Mouse (Mus musculus) liver, adult (tissue): ENCODE measurements around the gene Rangap1.

Experiments
- GATA4 ChIP-seq: IDR thresholded peaks from 2 replicates; pipeline ENCODE4 v1.6.1; 2014; ENCODE audit warnings: mild to moderate bottlenecking, low read length; ENCODE audit not compliant: insufficient replicate concordance

Gene Rangap1

DNA sequence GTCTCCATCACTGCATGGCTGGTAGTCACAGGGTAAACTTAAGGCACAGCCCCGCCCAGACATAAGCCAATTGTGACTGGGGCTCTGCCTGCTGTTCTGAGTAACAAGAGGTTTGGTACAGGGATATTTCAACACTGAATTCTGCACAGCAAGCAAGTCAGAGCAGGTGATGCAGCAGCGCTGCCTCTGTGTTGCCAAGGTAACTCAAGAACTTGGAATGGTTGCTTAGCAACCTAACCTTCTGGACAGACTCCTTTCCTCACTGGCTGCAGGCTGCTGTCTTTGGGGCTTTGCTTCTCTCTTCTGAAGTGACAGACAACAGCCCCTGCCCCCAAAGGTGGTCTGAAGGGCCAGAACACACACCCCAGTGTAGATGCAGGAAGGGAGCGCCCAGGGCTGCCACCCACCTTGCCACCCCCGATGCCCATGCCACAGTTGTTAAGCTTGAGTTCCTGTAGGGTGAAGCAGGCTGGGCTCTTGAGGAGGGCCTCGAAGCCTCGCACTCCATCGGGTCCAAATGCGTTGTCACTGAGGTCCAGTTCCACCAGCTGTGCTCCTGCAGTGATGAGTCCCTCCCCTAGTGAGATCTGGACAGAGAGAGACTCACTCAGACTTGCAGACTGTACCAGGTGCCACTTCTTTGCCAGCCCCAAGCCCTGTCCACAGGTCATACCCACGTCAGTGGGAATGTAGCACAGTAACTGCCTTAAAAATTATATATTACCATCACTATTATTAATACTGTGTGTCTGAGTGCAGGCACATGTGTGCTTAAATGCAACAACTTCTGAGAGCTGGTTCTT lies 26.8 kb downstream of the Rangap1 start:
- TF ChIP-seq GATA4: no peak

DNA sequence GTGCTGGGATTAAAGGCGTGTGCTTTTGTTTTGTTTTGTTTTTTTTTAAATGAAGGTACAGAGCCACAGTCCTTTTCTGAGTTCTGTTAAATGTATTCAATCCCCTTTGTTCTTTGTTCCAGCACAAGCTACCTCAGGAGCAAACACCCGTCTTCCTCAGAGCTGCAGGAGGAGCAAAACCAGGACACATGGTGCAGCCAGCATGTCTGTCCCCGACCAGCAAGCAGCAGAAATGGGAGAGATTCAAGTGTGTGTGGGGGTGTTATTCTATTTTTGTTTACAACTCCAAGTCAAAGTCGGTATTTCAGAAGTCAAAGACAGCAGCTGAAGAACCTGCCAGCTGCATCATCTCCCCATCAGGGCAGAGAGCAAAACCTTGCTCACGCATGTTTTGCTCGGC lies 31.6 kb downstream of the Rangap1 start:
- TF ChIP-seq GATA4: no peak

DNA sequence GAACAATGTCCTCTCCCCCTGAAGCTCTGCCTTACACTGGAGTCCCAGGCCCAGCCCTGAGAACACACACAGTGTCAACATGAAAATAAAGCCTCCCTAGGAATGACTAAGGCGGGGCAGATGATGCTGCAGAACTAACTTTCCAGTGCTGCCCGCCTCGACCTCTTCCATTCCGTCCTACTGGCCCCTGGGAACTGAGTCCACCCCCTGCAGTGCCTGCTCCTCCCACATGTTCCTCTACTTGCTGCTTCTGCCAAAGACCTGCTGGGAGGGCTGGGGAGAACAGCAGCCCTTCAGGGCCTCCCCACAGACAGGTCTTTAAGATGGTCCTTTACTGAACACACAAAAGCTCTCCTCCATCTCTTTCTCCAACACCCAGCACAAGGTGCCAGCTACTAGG lies 34.5 kb downstream of the Rangap1 start:
- TF ChIP-seq GATA4: no peak

DNA sequence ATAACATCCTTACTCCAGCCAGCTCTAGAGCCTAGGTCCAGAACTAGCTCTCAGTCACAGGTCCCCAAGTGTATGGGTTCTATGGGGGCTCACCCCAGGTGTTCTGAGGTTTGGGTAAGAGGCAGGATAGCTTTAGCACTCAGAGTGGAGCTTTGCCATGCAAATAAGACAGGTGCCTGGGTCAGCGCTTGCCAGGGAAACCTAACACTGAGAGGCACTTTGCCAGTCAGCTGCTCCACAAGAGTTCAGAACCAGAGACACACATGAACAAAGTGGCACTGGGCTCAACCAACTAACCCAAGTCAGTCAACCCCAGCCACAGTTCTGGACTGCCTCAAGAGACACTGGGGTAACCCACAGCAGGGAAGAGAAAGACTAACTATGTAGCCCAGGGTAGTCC lies 35.6 kb downstream of the Rangap1 start:
- TF ChIP-seq GATA4: no peak

DNA sequence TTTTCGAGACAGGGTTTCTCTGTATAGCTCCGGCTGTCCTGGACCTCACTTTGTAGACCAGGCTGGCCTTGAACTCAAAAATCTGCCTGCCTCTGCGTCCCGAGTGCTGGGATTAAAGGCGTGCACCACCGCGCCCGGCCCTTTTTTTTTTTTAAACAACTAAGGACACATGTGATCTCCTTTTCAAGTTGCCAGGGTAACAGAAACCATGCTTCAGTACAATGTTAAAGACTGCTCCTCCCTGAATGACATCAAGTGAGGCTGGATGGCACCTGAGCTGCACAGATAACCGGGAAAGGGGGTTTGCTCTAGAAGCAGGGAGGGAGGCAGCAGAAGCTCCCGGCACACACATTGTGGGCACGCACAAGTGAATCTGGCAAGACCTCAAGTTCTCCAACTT lies 36.3 kb downstream of the Rangap1 start:
- no peak for TF ChIP-seq GATA4

DNA sequence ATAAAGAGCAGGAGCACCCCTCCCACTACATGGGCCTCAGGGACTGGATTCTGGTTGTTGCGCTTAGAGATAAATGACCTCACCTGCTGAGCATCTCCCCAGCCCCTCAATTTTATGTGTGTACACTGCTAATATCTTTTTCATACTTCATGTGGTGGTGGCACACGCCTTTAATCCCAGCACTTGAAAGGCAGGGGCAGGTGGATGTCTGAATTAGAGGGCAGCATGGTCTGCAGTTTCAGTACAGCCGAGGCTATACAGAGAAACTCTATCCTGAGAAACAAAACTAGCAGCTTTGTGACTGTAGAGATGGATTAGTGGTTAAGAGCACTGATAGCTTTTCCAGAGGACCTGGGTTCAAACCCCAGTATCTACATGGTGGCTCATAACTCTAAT lies 42.2 kb downstream of the Rangap1 start:
- TF ChIP-seq GATA4: no peak

DNA sequence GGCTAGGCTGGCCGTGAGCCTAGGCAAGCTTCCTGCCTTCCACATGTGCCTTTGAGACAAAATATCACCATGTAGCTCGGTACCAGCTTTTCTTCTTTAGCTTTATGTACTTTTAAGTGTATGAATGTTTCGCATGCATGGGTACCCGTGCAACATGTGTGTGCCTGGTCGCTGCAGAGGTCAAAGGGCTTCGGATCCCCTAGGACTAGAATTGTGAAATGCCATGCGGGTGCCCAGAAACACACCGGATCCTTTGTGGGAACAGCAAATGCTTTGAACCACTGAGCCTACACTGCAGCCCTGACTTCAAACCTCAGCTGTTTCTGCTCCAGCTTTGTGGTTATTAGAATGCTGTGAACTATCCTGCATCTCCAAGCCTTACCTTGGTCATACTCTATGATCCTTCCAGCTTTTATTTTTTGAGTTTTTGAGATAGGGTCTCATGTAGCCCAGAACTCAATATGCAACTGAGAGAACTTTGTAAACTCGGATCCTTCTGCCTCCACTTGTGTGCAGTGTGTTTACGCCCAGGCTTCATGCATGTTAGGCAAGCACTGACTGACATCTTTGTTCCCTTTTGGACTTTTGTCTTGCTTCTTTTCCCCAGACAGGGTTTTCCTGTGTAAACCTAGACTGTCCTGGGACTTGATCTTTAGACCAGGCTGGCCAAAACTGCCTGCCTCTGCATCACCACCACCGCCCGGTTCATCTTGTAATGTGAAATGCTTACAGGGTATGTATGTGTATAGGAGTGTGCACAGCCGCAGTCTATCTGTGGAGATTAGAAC lies 42.8 kb downstream of the Rangap1 start:
- no peak for TF ChIP-seq GATA4

DNA sequence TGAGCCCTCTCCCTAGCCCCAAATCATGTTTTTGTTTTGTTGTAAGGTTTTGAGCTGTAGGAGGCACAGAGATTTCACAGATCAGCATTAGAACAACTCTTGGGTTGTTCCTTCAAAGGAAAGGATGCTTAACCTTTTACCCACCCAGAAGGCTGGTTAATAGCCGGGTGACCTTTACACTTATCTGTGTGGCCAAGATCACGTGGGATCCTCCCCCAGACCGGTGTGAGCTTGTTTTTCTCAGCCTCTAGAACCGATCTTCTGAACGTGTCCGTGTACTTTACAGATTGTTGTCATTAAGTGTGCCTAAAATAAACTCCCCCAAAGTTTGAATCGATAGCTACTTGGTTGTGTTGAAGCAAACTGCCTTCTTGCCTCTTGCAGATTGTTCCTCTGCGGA lies 44.7 kb downstream of the Rangap1 start:
- TF ChIP-seq GATA4: no peak

DNA sequence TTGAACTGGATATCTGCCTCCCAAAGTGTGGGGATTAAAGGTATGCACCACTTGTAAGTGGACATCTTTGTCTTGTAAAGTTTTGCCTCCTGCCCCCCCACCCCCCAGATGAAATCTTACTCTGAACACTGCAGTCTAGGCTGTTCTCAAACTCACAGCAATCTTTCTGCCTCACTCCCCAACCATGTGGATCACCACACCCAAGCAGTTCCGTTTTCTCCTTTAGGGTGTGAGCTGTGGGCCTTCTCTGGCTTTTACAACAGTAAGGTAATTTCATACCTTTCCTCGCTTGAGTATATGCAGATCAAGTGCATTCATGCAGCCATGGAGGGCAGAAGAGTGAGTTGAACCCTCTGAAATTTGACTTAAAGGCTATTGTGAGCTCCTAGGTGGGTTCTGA lies 45.2 kb downstream of the Rangap1 start:
- no peak for TF ChIP-seq GATA4

DNA sequence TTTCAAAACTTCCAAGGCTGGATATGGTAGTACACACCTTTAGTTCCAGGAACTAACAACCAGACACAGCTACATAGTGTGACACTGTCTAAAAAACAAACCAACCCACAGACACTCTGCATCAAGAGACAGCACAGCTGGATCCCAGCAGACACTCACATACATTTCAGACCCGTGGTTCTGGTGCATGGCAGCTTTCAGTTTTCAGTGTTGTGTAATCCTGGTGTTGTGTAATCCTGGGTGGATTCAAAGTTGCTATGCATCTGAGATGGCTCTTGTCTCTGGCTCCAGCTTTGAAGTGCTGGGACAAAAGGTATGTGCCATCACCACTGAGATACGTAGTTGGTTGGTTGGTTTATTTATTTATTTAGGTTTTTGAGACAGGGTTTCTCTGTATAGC lies 46.8 kb downstream of the Rangap1 start:
- TF ChIP-seq GATA4: no peak

DNA sequence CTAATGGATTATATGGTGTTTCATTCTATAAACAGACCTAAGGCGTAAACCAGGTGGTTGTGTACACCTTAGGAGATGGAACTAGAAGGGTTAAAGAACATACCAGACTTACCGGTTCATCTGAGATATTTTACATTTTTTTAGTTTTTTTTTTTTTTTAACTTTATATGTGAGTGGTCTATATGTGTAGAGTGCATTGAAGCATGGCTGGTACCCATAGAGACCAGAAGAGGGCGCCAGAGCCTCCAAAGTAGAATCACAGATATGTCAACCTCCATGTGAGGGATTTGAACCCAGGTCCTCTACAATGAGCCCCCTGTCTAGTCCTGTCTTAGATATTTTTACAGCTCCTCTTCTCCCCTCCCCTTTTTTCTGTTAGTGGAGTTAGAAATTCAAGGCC lies 47.5 kb downstream of the Rangap1 start:
- no peak for TF ChIP-seq GATA4

DNA sequence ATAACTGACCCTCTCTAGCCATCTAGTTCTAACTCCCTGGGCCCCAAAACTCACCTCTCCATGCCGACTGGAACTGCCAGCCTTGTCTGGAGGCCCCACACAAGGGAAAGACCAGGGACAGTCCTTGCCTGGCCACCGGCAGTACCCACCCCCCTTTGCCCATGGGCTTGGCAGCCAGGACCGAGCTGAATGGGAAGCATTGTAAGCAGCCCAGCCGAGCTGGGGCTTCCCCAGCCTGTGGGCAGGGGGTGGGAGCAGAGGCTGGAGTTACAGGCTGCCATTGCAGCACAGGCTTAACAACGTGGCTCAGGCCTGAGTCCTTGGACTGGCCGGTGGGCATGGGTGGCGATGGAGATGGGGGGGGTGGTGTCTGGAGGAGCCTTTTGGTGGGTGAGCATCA lies 48.2 kb downstream of the Rangap1 start, which contains the start of gene Chadl:
Gene Chadl, minus strand, starts transcription at position 113 of the 400 bp plus-strand sequence.
- TF ChIP-seq GATA4: no peak

DNA sequence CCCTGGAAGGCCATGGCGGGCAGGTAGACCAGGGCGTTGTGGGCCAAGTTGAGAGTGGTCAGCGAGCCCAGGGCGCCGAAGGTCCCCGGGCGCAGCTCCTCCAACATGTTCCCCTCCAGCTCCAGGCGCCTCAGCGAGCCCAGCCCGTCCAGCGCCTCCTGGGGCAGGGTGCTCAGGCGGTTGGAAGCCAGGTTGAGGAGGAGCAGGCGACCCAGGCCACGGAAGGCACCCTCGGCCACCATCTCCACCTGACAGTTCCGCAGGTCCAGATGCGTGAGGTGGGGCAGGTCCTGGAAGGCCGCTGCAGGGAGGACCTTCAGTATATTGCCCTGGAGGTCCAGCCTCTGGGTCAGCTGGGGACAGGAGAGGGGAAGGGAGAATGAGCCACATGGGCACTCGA lies 50.4 kb downstream of the Rangap1 start:
- TF ChIP-seq GATA4: no peak

DNA sequence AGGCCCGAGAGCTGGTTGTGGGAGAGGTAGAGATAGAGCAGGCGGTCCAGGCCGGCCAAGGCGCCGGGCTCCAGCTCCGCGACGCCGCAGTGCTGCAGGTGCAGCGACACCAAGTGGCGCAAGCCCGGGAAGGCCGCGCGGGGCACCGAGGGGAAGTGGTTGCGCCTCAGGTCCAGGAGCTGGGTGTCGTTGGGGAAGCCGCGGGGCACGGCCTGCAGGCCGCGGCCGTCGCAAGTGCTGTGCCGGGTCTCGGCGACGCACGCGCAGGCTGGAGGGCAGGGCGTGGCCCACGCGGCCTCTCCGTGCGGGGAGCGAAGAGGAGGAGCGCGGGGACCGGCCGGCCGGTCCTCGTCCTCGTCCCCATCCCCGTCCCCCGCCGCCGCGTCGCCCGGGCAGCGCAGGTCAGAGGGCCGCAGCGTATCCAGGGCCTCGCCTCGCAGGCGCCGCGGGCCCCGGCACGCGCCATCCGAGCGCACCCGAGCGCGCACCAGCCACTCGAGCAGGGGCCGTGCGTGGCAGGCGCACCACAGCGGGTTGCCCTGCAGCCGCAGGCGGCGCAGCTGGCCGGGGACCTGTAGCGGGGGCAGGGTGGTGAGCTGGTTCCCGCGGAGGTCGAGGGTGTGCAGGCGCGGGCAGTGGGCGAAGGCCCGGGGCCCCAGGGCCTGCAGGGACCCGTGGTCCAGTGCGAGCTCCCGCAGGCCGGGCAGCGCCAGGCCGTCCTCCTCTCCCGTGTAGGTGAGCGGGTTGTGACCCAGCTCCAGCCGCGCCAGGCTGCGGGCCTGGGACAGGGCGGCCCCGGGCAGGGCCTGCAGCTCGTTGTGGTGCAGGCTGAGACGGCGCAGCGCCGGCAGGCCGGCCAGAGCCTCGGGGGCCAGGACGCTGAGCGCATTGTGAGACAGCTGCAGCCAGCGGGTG lies 51.1 kb downstream of the Rangap1 start:
- no peak; the same call in 1 of the 2 replicates for TF ChIP-seq GATA4

DNA sequence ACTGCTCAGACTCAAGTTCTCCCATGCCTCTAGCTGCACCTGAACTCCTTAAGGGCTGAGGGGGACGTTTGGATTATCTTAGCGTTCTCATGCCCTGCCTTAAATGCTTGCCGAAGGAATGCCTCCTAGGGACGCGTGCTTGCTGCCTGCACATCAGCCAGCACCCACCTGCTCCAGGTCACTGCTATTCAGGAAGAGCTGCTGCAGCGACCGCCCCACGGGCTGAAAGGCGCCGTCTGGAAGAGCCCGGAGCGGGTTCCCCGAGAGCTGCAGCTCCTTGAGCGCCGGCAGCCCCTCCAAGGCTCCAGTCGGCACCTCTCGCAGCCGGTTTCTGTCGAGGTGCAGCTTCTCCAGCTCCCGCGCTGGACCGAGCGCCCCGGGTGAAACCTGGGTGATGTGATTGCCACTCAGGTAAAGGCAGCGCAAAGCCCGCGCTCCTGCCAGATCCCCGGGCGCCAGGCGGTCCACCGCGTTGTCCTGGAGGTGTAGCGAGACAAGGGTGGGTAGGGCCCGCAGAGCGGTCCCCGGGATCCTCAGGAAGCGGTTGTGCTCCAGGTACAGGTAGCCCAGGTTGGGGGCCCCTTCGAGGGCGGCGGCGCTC lies 51.9 kb downstream of the Rangap1 start:
- no peak for TF ChIP-seq GATA4
